Mouse (Mus musculus): ENCODE measurements around the gene Gpx5.

The Gpx5 gene

DNA sequence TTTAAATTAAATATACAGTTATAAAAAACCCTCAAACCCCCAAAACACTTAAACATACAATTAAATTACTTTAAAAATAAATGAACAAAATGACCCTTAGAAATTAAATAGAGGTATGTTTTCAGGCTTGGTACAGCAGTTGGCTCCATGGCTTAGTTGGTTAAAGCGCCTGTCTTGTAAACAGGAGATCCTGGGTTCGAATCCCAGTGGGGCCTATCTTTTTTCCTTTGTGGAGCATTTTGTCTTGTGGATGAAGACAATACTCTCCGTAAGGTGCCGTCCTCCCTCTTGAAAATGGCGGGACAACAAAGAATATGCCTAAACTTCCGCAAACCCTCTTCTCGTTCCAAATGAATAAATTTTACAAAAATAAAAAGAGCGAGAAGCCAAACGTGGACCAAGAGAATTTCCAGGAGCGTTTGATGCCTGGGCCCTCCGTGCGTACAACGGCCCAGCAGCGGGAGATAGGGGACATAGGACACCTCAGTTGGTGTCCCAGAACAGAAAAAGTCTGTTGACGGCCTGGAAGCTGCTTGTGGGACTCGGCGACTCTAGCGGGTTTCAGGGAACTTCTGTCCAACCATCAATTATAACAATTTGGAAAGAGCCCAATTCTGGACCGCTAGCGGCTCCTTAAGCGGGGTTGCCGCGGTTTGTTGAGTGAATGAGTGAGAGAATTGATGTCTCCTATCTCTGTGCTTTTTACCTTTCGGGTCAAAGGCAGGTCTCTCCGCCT is 16.5 kb downstream of the Gpx5 start:
- ChIA-PET POLR2A (interaction anchor here in 2 of 4 experiments (0.7 to 1.3 kb wide), 2 partner anchors 31 to 338 kb away, joined by 3 to 4 read pairs; no protein-coding TSS in a partner anchor), CTCF (interaction anchor here in 3 of 4 experiments (0.6 to 1.3 kb wide), 3 partner anchors 10 to 117 kb away, joined by 3 to 4 read pairs (median 4); no protein-coding TSS in a partner anchor)

DNA sequence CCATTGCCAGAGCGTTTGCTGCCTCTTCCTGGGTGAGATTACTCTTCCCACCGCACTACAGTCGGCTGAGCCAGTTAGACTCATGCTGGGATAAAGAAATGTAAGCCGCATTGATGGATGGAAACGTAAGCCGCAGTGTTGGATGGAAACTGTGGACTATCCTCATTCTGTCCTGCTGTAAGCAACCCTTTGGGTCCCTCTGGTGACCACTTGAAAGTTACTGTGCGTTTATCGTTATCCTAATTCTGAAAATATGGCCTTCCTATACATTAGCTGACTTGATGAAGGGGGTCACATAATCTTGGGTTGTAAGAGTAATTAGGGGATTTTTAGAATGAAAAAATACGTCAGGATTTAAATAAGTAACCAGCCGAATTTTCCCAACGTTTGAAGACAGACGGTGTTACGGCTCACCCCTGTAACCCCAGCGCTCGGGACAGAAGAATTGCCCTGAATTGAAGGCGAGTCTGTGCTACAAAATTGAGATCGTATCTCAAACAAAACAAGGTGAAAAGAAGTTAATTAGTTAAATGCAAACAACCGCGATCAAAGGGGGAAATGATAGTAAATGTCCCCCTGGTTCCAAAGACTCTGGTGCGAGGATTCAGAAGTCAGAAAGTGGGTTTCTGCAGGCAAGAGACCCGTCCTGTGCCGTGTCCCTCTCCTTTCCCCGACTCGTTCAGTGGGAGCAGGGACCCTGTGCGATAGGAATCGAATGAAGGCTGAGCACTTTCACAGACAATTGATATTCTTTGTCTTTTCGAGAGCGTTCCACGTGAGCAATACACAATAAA is 17.3 kb downstream of the Gpx5 start:
- ChIA-PET CTCF (no interaction called here), POLR2A (no interaction called here)

DNA sequence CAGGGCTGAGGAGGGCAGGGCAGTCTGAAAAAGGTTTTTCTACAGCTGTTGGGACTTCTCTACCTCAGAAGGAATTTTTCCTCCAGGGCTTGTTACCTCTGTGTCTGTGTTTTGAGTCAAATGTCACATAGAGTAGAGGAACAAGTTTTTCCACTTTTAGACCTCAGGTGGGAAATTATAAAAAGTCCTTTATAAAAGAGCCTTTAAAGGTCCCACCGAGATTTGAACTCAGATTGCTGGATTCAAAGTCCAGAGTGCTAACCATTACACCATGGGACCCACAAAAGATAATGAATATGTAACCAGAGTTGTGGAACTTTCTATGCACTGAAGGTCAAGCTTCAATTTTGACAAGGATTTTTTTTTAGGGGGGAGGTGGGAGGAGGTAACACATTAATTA is 24.3 kb downstream of the Gpx5 start:
- POLR2A ChIA-PET: interaction anchor here in 2 of 4 experiments (1.3 to 2.0 kb wide), 7 partner anchors 9 to 449 kb away, joined by 3 to 6 read pairs (median 4); partner anchors contain the start of genes Hist1h2ai (in 1 of the 2) and Hist1h3h (in 1 of the 2)
- CTCF ChIA-PET: interaction anchor here in 2 of 4 experiments (0.5 to 1.2 kb wide), 2 partner anchors 110 to 1914 kb away, joined by 3 to 4 read pairs; no protein-coding TSS in a partner anchor

DNA sequence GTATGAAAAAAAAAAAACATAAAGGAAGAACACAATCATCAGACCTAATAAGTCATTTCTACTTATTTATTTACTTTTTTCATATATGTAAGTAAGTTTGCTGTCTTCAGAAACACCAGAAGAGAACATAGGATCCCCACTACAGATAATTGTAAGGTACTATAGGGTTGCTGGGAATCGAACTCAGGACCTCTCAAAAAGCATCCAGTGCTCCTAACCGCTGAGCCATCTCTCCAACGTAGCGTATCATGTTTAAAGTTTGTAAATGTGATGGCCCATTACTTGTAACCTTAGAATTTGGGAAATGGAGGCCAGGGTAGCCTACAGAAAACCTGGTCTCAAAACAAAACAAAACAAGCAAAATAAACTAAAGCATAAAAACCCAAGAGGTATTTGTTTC is 25.0 kb downstream of the Gpx5 start:
- ChIA-PET CTCF (interaction anchor here in 1 of 4 experiments (1.2 kb wide), 1 partner anchor 109 kb away, joined by 4 read pairs; no protein-coding TSS in a partner anchor), POLR2A (interaction anchor here in 2 of 4 experiments (0.9 to 2.0 kb wide), 9 partner anchors 8 to 449 kb away, joined by 3 to 6 read pairs (median 3); partner anchors contain the start of genes Hist1h2ai (in 1 of the 2) and Hist1h3h (in 1 of the 2))

DNA sequence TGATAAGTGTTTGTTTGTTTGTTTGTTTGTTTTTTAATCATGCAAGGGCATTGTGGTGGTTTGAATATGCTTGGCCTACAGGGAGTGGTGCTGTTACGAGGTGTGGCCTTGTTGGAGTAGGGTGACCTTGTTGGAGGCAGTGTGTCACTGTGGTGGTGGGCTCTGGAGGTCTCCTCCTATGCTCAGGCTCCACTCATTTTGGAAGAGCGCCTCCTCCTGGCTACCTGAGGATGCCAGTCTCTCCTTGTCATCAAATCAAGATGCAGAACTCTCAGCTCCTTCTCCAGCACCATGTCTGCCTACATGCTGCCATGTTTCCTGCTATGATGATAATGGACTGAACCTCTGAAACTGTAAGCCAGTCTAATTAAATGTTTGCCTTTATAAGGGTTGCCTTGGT is 26.8 kb downstream of the Gpx5 start:
- POLR2A ChIA-PET: interaction anchor here in 2 of 4 experiments (0.9 to 2.8 kb wide), 9 partner anchors 11 to 107 kb away, joined by 3 to 13 read pairs (median 3); partner anchors contain the start of gene Trim27 (in 1 of the 2)
- CTCF ChIA-PET: interaction anchor here (0.6 to 1.4 kb wide), 13 partner anchors 11 to 497 kb away, joined by 3 to 8 read pairs (median 4); no protein-coding TSS in a partner anchor

DNA sequence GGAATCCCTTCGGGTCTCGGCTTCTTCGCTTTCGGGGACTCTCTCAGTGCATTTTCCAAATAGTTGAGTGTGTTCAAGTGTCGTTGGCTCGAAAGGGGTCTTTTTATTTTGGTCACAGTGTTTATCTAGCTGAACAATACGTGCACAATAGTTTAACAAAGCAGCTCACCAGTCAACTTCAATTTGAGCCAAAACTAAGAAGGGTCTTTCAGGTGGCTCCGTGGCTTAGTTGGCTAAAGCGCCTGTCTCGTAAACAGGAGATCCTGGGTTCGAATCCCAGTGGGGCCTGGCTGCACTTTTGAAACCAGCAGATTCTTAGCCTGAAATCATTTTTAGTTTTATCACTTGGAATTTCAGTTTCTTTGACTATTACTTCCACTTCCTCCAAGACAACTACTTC is 28.2 kb downstream of the Gpx5 start:
- CTCF ChIA-PET: interaction anchor here in 2 of 4 experiments (0.6 to 1.1 kb wide), 3 partner anchors 13 to 62 kb away, joined by 3 to 7 read pairs (median 3); no protein-coding TSS in a partner anchor
- POLR2A ChIA-PET: interaction anchor here in 2 of 4 experiments (0.7 to 2.8 kb wide), 13 partner anchors 10 to 96 kb away, joined by 3 to 15 read pairs (median 4); partner anchors contain the start of genes Gpx6 (in 1 of the 2) and Trim27 (in 1 of the 2)

DNA sequence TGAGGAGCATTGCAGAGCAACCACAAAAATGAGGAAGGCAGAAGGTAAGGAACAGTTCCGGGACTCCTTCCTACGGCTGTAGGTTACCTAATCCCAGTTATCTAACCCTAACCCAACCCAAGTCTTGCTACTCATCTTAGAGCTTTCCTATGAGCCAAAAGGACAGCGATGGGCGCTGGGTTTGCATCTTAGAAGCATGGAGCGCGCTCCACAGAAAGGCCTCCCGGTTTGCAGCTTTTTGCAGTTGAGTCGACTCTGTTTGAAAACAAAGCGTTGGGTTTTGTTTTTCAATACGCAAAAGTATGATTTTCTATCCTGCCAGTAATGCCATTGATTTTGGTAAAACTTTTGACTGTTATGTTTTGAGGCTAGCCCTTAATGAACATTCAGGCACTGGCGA is 28.6 kb downstream of the Gpx5 start:
- ChIA-PET POLR2A (interaction anchor here in 3 of 4 experiments (0.7 to 2.8 kb wide), 18 partner anchors 10 to 96 kb away, joined by 3 to 15 read pairs (median 3); partner anchors contain the start of genes Gpx6 (in 1 of the 3) and Trim27 (in 1 of the 3)), CTCF (interaction anchor here in 3 of 4 experiments (0.8 to 1.1 kb wide), 3 partner anchors 13 to 63 kb away, joined by 3 to 5 read pairs (median 3); no protein-coding TSS in a partner anchor)

DNA sequence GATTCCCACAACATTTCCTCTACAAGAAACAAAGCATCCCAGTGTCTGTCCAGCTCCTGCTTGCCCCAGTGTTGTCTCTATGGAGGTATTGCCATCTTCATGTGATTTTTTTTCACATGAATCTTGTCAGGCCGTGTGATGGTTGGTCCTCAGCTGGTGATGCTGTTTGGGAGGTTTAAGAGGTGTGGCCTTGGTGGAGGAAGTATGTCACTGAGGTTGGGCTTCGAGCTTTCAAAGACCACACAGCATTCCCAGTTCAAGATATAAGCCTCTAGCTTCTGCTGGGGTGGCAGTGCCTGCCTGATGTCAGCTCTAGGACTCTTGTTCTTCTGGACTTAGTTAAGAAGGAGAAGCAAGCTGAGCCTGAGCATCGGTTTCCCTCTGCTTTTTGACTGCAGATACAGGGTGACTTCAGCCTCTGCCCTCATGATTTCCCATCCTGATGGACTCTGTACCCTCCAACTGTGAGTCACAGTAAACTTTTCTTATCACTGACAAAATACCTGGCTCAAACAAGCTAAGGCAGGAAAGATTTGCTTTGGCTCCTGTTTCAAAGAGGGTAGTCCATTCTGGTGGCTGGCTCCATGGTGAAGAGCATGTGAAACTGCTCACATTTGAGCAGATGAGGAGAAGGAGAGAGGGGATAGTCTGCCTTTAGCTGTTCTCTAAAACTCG is 29.6 kb downstream of the Gpx5 start:
- POLR2A ChIA-PET: interaction anchor here in 2 of 4 experiments (0.6 to 2.4 kb wide), 9 partner anchors 9 to 90 kb away, joined by 3 to 15 read pairs (median 4); partner anchors contain the start of gene Trim27 (in 1 of the 2)

DNA sequence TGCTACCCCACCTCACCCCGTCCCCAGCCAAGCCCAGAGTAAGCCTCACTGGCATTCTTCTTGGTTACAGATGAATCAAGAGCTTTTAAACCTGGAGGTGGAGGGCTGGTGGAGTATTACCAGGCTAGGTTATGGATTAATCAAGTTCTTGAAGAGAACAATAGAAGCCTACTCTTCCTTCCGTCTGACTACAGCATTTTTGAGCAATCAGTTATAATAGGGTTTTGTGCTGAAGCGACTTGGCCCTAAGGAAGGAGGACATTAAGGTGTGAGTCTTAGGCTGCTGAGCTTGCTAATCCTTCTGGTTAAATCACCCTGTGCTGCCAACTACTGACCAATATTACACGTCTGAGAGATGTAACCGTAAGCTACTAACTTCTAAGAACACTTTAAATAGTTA is 32.2 kb downstream of the Gpx5 start:
- CTCF ChIA-PET: interaction anchor here in 1 of 4 experiments (0.5 to 1.5 kb wide), 2 partner anchors 26 to 93 kb away, joined by 4 read pairs; no protein-coding TSS in a partner anchor
- POLR2A ChIA-PET: interaction anchor here (0.6 to 1.8 kb wide), 9 partner anchors 9 to 92 kb away, joined by 3 to 6 read pairs (median 4); partner anchors contain the start of gene Trim27 (in 1 of the 4)

More for the DNA sequence above, 29.6 kb downstream of the Gpx5 start:
- CTCF ChIA-PET: interaction anchor here in 1 of 4 experiments (0.8 kb wide), 1 partner anchor 16 kb away, joined by 5 read pairs; no protein-coding TSS in a partner anchor

DNA sequence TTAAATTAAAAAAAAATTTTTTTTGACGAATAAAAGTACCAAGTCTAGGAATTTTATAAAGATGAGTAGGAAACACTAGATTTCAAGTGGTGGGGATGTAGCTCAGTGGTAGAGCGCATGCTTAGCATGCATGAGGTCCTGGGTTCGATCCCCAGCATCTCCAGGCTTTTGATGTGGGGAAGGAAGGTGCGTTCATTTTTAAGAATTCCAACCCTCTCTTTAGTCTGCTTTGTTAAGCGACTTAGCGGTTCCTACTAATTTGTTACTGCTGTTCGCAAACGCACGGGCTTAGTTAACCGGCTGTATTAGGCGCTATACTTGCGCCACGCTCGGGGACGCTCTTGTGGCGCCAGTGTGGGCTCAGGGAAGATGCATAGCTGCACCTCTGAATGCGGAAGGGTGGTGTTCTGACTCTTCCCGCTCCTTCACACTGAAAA is 32.8 kb downstream of the Gpx5 start:
- POLR2A ChIA-PET: interaction anchor here (0.6 to 1.8 kb wide), 15 partner anchors 8 to 92 kb away, joined by 3 to 6 read pairs (median 4); partner anchors contain the start of gene Trim27 (in 1 of the 4)
- CTCF ChIA-PET: interaction anchor here in 2 of 4 experiments (0.5 to 1.5 kb wide), 4 partner anchors 9 to 93 kb away, joined by 4 to 7 read pairs (median 4); no protein-coding TSS in a partner anchor

DNA sequence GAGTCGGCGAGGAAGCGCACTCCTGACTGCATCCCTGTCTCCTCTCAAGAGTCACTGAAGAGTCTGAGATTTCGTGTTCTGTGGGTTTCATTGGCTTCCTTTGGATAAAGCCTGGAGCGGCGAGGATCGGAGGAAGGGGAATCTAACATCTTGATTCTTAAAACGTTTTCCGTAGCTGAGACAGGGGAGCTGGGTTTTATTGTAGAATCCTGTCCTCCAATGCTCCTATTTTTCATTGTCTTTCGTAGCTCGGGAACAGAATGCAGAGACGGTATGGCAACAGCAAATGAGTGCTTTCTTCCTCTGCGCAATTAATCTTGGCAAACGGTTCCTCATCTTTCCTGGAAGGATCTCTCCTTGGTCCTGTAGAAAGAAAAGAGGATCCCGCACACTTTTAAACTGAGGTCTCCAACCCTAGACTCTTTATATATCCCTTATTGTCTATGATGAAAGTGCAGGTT is 33.3 kb downstream of the Gpx5 start:
- POLR2A ChIA-PET: interaction anchor here in 3 of 4 experiments (0.7 to 1.8 kb wide), 11 partner anchors 8 to 80 kb away, joined by 3 to 6 read pairs (median 4); partner anchors contain the start of gene Trim27 (in 1 of the 3)
- CTCF ChIA-PET: interaction anchor here in 2 of 4 experiments (0.7 to 1.5 kb wide), 3 partner anchors 9 to 65 kb away, joined by 4 to 7 read pairs (median 4); no protein-coding TSS in a partner anchor

DNA sequence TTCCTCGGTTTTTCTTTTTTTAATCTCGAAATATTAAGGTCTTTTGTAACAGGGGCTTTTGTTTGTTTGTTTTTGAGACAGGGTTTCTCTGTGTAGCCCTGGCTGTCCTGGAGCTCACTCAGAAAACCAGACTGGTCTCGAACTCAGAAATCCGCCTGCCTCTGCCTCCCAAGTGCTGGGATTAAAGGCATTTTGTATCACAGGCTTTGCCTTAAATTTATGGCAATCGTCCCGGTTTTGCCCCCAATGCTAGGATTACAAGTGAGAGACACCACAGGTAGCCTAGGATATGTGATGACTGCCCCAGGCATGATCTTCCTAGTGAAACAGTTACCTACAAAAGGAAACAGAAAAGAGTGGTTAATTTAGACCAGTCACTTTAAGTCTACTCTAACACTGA is 34.0 kb downstream of the Gpx5 start:
- POLR2A ChIA-PET: interaction anchor here in 2 of 4 experiments (0.8 to 1.6 kb wide), 5 partner anchors 8 to 495 kb away, joined by 3 to 4 read pairs (median 4); partner anchors contain the start of genes Hist1h2ak (in 1 of the 2) and Hist1h2bn (in 1 of the 2)
- CTCF ChIA-PET: no interaction called here

DNA sequence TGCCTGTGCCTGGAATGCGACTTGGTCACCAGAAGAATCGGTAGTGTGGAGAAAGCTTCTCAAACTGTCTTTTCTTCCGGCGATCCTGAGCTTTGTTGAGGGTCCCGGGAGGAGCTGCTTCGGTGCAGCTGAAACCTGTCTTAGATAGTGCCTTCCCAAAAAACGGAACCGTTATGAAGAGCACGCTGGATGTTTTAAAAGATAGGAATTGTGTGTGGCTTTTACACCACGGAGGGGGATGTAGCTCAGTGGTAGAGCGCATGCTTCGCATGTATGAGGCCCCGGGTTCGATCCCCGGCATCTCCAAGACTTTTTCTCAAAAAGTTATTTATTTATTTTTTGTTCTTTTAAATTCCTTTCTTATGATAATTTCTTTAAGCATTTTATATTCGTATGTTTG is 38.5 kb downstream of the Gpx5 start:
- POLR2A ChIA-PET: interaction anchor here in 3 of 4 experiments (0.8 to 2.0 kb wide), 10 partner anchors 8 to 496 kb away, joined by 3 to 13 read pairs (median 6); partner anchors contain the start of genes Hist1h4k (in 1 of the 3) and Trim27 (in 1 of the 3)
- CTCF ChIA-PET: interaction anchor here (0.6 to 1.1 kb wide), 7 partner anchors 12 to 1423 kb away, joined by 3 to 5 read pairs (median 3); no protein-coding TSS in a partner anchor

DNA sequence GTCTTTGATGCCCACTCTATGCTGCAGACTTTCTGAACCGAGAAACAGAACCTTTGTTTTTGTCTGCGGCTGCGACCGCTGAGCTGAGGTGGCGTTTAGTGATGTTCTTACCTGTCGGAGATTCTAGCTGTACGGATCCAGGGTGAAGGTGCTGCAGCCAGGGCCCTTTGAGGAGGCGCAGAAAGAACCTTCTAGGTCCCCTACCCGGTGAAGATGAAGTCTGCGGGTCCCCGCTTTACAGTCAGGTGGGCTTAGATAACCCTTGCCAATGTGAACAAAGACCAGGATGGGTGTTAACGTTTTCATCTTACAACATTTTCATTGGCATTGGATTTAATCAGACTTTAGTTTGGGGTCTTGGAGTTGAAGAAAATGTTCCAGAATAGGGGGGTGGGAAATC is 39.0 kb downstream of the Gpx5 start:
- ChIA-PET POLR2A (interaction anchor here in 3 of 4 experiments (0.8 to 2.0 kb wide), 10 partner anchors 8 to 74 kb away, joined by 3 to 13 read pairs (median 6); partner anchors contain the start of gene Trim27 (in 1 of the 3)), CTCF (interaction anchor here in 3 of 4 experiments (0.7 to 1.1 kb wide), 6 partner anchors 12 to 95 kb away, joined by 3 to 5 read pairs (median 3); no protein-coding TSS in a partner anchor)

DNA sequence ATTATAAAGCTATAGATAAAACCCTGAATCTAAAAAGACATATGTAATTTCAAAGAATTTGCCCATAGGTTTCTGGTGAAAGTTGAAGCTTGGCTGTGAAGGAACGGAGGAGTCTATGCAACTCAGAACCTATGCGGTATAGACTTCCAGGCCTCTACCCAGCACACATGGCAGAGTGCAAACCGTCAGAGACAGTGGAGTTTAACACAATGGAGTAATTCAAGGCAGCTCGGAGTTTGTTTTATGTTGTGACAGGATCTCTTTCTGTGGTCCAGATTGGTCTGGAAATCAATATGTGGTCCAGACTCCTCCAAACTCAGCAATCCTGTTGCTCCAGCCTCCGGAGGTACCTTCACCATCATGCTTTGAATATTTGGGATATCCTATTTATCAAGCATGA is 39.5 kb downstream of the Gpx5 start:
- CTCF ChIA-PET: interaction anchor here in 2 of 4 experiments (1.0 to 1.1 kb wide), 3 partner anchors 13 to 94 kb away, joined by 3 to 5 read pairs (median 3); no protein-coding TSS in a partner anchor

DNA sequence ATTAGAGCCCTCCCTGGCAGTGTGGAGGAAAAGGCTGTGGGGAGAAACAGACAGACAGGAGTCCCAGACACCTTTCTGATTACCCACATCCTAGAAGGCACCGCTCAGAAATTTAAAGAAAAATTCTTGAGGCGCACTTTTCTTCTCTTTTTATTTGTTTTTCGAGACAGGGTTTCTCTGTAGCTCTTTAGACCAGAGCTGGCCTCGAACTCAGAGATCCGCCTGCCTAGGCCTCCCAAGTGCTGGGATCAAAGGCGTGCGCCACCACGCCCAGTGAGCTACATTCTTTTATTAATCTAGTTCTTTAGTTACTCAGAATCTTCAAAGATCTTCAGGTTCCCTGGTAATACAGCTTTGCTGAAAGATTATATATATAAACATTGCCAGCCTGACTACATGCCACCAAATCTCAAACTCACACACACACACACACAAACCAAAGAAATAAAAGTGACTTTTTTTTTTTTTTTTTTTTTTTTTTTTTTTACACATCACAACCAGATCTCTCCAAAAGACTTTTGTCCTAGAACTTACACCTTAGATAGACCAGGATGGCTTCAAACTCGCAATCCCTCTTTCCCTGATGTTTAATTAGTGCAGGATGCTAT is 42.4 kb downstream of the Gpx5 start:
- POLR2A ChIA-PET: interaction anchor here in 3 of 4 experiments (0.6 to 4.8 kb wide), 16 partner anchors 9 to 145 kb away, joined by 3 to 15 read pairs (median 5); partner anchors contain the start of gene Trim27 (in 1 of the 3)
- CTCF ChIA-PET: interaction anchor here (0.6 to 1.4 kb wide), 9 partner anchors 9 to 781 kb away, joined by 3 to 8 read pairs (median 3); no protein-coding TSS in a partner anchor

More for the DNA sequence above, 39.5 kb downstream of the Gpx5 start:
- POLR2A ChIA-PET: interaction anchor here in 3 of 4 experiments (0.7 to 1.8 kb wide), 4 partner anchors 8 to 73 kb away, joined by 3 to 9 read pairs (median 4); partner anchors contain the start of gene Trim27 (in 1 of the 3)
